In genomic region chr3:41580401-41581323, GRCm38 (mm10) we compare ENCODE assay signal across 9 mouse cellular contexts. TPM values are rescaled to one million over a fixed set of nuclear protein-coding genes. Genes with fewer than 3 reads are reported as not detected.
DNase-seq lines count a peak whose midpoint lies in the region; ATAC-seq lines count a peak whose summit lies in the region.
"Had no signal": no experiment of that assay in that cellular context is flagged by ENCODE, and none has a peak within 500 bp of the region (broad histone marks: within the 10 kb centered on the region; RNA-seq: fewer than 3 reads in every experiment).

No protein-coding gene starts in this region.

- peaks cover 43% of the 10 kb centered on the region for H3K4me1 ChIP-seq in forebrain, embryonic 12.5 days
- peaks cover 67% of the 10 kb centered on the region for H3K4me1 ChIP-seq in kidney, embryonic 16.5 days (ENCODE audit: insufficient read depth, low read length)
- H3K4me1 ChIP-seq in midbrain, embryonic 12.5 days = peaks cover 27% of the 10 kb centered on the region

- no peaks in the 10 kb centered on the region for H3K9me3 ChIP-seq in forebrain, embryonic 12.5 days
- H3K9me3 ChIP-seq in kidney, embryonic 16.5 days (ENCODE audit: low read length) = no peaks in the 10 kb centered on the region
- H3K9me3 ChIP-seq in midbrain, embryonic 12.5 days = no peaks in the 10 kb centered on the region
- H3K9me3 ChIP-seq: embryonic facial prominence, embryonic 12.5 days; megakaryocyte, embryonic 14.5 days had no signal

- no peak overlapping the region for H3K4me3 ChIP-seq in forebrain, embryonic 12.5 days (replicated peaks)
- peak overlapping the region; percentile 12 for H3K4me3 ChIP-seq in kidney, embryonic 16.5 days (ENCODE audit: low read length)
- no peak overlapping the region for H3K4me3 ChIP-seq in midbrain, embryonic 12.5 days
- H3K4me3 ChIP-seq: embryonic facial prominence, embryonic 12.5 days; megakaryocyte, embryonic 14.5 days had no signal

- peak overlapping the region; percentile 17; the same call in 1 of the 2 replicates for H3K4me2 ChIP-seq in forebrain, embryonic 12.5 days
- peak overlapping the region; percentile 45 for H3K4me2 ChIP-seq in kidney, embryonic 16.5 days (replicated peaks; ENCODE audit: low read depth, low read length)
- H3K4me2 ChIP-seq in midbrain, embryonic 12.5 days (replicated peaks) = 0 out of 2 replicates have a peak overlapping the region, but pooled peaks have one; percentile 3
- H3K4me2 ChIP-seq: embryonic facial prominence, embryonic 12.5 days had no signal

- peak; percentile 57 for ATAC-seq in forebrain, embryonic 12.5 days (ENCODE audit: low FRiP score)
- ATAC-seq in kidney, embryonic 16.5 days (ENCODE audit: low FRiP score, low TSS enrichment) = peak; percentile 77
- 0 out of 2 replicates have a peak, but pooled peaks have one; percentile 18 for ATAC-seq in midbrain, embryonic 12.5 days (ENCODE audit: low FRiP score, low read depth)
- ATAC-seq in activated CD4-positive, CD25-positive, alpha-beta regulatory T cell, adult 4 months = no peak

- 29% methylated on average over 14 of the region's 14 CpGs for WGBS in forebrain, embryonic 12.5 days
- 42% methylated on average over 14 of the region's 14 CpGs for WGBS in kidney, embryonic 16.5 days
- 30% methylated on average over 14 of the region's 14 CpGs for WGBS in midbrain, embryonic 12.5 days

- H3K36me3 ChIP-seq in forebrain, embryonic 12.5 days (replicated peaks) = no peaks in the 10 kb centered on the region
- no peaks in the 10 kb centered on the region for H3K36me3 ChIP-seq in kidney, embryonic 16.5 days (ENCODE audit: insufficient read depth, low read length)
- no peaks in the 10 kb centered on the region for H3K36me3 ChIP-seq in midbrain, embryonic 12.5 days
- H3K36me3 ChIP-seq: embryonic facial prominence, embryonic 12.5 days had no signal

- H3K27me3 ChIP-seq in forebrain, embryonic 12.5 days = 0 out of 2 replicates have a peak, but pooled peaks cover 5% of the 10 kb centered on the region
- no peaks in the 10 kb centered on the region for H3K27me3 ChIP-seq in kidney, embryonic 16.5 days (ENCODE audit: insufficient read depth, low read length)
- no peaks in the 10 kb centered on the region for H3K27me3 ChIP-seq in midbrain, embryonic 12.5 days
- H3K27me3 ChIP-seq: embryonic facial prominence, embryonic 12.5 days had no signal

- H3K27ac ChIP-seq in forebrain, embryonic 12.5 days = peak overlapping the region; percentile 42; the same call in 1 of the 2 replicates
- H3K27ac ChIP-seq in kidney, embryonic 16.5 days (ENCODE audit: low read length) = peak overlapping the region; percentile 90
- H3K27ac ChIP-seq in midbrain, embryonic 12.5 days (replicated peaks) = no peak overlapping the region
- H3K27ac ChIP-seq: embryonic facial prominence, embryonic 12.5 days had no signal

- H3K9ac ChIP-seq in forebrain, embryonic 12.5 days = 0 out of 2 replicates have a peak overlapping the region, but pooled peaks have one; percentile 7
- H3K9ac ChIP-seq in kidney, embryonic 16.5 days (replicated peaks; ENCODE audit: low read length) = no peak overlapping the region; the same call in 1 of the 2 replicates
- peak overlapping the region; percentile 25; the same call in 1 of the 2 replicates for H3K9ac ChIP-seq in midbrain, embryonic 12.5 days (replicated peaks)
- H3K9ac ChIP-seq: embryonic facial prominence, embryonic 12.5 days had no signal

- DNase-seq in brain, adult 2 months (ENCODE audit: low read depth, low spot score) = peak; percentile 83
- DNase-seq in thymus, postnatal 4 days = no peak
- no peak for DNase-seq in ovary, postnatal 10 days (ENCODE audit: low spot score)

RNA-seq across cellular contexts. Expression of gene Jade1, which starts 25.1 kb away (rescaled TPM):
- 20.9 and 21.9 TPM in 2 replicates for polyA plus RNA-seq in forebrain, embryonic 12.5 days (2016; fragmentation: Nextera tagmentation; extraction: Ambion mirVana)
- 21.2 TPM in 2 replicates for polyA plus RNA-seq in kidney, embryonic 16.5 days (2015; fragmentation: Nextera tagmentation; extraction: Ambion mirVana)
- polyA plus RNA-seq in midbrain, embryonic 12.5 days (2016; fragmentation: Nextera tagmentation; extraction: Ambion mirVana) = 19.5 and 19.7 TPM in 2 replicates
- 1 to 10 TPM; 7.4 to 7.6 TPM for polyA plus RNA-seq in activated CD4-positive, CD25-positive, alpha-beta regulatory T cell, adult 4 months (2017; shearing (Covaris generic))
